Mouse (Mus musculus): ENCODE results near the gene Cdhr3.

- TF ChIP-seq EP300 (IDR thresholded peaks at IDR 0.05; ENCODE audit: insufficient read depth, low read depth, low read length) (no peak), CTCF (IDR thresholded peaks at IDR 0.05) (no peak), POLR2A (IDR thresholded peaks at IDR 0.05; ENCODE audit: insufficient read depth, low read depth, low read length) (no peak)
Observed at GRCm38 (mm10) chr12:33041476-33041875, 51.2 kb downstream of the Cdhr3 start.
